Mouse (Mus musculus) gastrocnemius, postnatal 14 days (tissue): ENCODE measurements at regions not wholly inside any gene's neighbourhood (a gene's known extent, or its start where the extent isn't known, plus 50 kb on each side); places are given as distances from the start of the nearest gene placed in this dataset.
"Not testable (repeated sequence)": the region's sequence is repeated elsewhere in the genome, so short reads cannot be mapped to it uniquely, and the experiment has no call there.

ENCODE experiments used
- DNase-seq: peaks from one replicate; pipeline ENCODE4 v3.0.0; 2021; ENCODE audit warnings: mixed read lengths
- intact Hi-C: fragments of 180-260 bp; cut with DNase I; formaldehyde crosslinking; loops from one replicate; pipeline ENCODE4 v1.15.1; 2025; ENCODE audit warnings: low total_unique reads

DNA sequence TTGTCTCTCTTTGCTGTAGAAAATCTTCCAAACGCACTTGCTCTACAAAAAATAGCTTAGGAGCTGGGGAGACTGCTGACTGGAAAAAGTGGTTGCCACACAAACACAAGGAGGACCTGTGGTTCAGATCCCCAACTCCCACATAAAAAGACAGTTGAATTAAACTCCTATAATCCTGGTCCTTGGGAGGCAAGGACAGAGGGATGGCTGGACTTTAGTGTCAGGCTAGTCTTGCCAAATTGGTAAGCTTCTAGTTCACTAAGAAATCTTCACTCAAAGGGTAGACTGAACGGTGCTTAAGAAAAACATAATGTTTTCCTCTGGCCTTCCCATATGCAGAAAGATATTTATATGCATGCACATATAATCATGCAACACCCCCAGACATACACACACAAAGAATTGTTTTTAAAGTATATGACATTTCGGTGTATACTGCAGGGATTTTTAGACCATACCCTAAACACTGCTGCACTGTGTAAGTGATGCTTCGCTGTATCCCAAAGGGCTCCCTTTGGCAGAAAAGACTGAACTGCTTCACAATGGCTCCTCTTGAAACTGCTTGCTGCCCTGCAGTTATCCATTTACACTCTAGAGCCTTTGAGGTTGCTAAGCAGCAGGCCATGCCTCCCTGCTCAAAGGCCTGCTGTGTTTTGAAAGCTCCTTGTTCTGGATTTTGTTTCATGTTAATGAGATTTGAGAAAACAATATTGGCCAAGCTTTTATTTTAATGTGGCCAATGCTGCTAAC is 1299.3 kb downstream of the Zfp704 start:
- DNase-seq = no peak
- intact Hi-C loops = no loop called here

DNA sequence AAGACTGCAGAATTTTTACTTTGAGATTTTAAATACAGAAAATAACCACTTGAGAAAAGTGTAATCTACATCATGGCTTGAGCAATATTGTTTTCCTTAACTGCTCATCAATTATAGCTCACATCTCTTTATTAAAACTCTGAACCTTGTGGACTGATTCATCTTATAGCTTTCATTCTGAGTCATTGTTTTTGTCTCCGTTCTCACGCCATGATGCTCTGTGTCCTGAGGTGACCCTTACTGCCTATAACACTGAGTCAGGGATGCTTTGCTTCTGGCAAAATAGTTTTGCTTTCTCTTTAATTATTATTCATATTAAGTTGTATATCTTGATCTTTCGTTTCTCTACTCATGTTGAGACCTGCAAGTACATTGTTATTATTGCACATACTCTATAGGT is 1302.6 kb downstream of the Zfp704 start:
- DNase-seq = no peak
- intact Hi-C loops = no loop called here

DNA sequence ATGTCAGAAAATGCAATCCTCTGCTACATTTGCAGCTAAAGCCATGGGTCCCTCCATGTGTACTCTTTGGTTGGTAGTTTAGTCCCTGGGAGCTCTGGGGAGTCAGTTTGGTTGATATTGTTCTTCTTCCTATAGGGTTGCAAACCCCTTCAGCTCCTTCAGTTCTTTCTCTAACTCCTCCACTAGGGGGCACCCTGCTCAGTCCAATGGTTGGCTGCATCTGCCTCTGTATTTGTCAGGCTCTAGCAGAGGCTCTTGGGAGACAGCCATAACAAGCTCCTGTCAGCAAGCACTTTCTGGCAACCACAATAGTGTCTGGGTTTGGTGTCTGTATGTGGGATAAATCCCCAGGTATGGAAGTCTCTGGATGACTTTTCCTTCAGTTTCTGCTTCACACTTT is 1305.1 kb downstream of the Zfp704 start:
- intact Hi-C loops = no loop called here
- no peak for DNase-seq

DNA sequence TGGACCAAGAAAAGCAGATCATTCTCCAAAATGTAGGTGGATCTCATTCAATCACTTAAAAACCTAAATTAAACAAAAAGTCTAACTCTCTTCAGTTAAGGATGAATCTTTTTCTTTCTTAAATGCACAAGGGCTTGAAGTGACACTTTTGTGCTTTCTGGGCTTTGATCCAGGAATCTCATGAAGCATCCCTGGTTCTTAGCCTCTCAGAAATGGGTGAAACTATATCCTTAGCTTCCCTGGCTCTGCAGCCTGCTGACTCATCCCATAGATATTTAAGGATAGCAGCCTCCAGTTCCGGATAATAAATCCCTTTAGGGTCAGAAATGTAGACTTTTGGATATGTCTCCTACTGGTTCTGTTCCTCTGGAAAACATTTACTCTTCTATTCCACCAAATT is 1316.8 kb downstream of the Zfp704 start:
- intact Hi-C loops = no loop called here
- DNase-seq = no peak

DNA sequence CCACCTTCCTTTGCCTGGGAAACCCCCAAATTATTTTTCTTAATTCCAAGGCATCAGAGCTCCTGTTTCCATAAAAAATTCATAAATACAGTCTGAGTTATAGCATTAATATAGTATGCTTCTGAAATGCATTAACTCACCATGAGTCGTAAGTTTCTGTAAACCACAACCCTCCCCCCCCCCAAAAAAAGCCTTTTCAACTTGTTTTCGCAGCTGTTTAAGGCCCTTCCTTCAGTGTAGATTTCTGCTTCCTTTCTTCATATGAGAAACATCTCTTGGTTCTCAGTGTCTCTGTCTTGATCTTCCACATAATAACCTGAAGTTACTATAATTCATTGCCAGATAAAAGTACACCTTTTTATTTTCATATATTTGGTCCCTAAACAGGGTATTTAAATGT is 1320.3 kb downstream of the Zfp704 start:
- no peak for DNase-seq
- intact Hi-C loops = no loop called here

DNA sequence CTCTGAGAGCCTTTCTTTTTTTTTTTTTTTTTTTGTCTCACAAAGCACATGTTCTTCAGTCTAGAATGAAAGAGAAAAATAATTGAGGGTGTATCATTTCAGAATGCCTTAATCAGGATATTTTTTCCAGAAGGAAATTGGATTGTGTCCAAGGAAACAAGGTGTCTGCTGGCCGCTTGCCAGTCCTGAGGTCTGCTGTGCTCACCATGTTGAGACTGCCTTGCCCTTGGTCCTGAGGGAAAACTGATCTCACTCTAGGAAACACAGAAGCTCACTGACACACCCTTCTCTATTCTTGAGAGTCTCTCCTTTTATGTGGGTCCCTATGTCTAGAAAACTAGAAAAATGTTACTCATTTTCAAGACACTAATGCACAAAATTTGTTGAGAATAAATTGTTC is 1321.4 kb downstream of the Zfp704 start:
- DNase-seq = no peak
- intact Hi-C loops = no loop called here

DNA sequence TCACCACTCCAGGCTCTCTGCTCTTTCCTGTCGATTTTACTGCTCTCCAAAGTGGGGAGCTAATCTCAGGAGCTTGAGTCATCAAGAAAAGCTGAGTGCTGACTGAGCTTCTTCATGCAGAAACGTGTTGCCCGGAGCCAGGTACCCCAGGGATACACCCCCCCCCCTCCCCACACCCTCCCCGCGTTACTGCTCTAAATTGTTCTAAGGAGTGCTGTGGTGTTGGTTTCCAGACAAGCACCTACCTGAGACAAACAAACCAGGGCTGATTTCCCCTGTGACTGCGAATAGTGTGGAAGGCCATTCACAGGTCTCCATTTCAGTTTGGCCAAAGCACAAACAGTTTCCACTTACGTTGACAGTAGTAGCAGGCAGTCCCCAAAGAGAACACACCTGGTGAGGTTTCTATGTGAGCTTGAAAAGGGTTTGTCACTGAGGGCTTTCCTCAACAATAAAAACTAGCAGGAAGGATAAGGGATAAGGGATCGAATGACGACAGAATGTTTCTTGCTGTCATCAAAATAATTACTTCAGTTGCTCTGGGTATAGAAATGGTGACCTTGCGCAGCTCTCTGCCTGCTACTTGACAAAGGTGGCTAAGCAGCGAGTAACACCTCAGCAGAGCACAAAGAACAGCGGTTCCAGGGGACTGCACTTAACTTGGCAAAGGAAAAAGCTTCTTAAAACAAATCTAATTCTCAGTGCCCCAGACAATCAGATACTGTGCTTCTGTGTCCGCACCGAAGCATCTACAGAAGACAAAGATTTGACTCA is 1325.0 kb downstream of the Zfp704 start:
- DNase-seq = no peak
- intact Hi-C loops = no loop called here

DNA sequence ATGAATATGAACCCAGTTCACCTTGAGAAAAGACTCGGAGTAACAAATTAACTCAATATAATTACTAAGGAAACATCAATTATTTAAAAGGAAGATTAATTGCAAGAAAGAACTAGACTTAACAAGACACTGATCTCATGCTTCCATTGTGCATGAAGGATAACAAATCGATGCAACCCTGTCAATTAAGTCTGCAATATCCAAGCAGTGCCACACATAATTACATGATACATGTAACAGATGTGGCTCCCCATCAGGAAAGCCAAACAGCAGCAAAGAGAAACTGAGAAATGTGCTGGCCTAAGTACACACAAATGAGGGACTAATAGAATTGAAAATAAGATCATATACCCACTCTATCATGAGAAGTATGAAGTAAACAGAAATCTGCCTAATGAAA is 1327.5 kb downstream of the Zfp704 start:
- intact Hi-C loops = no loop called here
- DNase-seq = no peak

DNA sequence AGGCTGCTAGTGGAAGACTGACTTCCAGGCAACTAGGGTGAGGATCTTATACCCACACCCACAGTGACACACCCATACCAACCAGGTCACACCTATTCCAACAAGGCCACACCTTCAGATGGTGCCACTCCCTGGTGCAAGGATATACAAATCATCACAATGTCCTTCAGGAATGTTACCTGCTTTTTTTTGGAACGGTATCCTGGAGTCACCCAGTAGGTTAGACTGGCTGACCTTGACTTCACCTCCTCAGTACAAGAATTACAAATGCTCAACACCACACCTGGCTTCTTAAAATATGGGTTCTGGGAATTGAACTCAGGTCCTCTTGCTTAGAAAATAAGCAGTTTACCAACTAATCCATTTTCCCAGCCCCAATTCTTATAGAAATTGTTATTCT is 1333.2 kb downstream of the Zfp704 start:
- intact Hi-C loops = no loop called here
- DNase-seq = no peak

DNA sequence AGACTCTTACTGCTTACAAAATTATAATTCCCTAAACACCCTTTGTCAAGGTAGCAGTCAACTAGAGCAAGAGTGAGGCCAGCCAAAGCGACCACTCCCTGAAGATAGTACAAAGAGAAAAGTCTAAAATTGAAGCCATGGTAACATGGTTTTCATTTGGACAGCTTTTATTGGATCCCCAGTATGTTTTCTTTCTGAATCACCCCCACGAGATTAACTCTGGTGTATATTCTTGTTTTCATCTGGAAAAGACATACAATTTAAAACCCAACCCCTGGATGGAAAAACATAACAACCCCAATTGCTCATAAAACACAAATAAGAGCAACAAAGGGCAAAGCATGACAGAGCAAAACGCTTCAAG is 1339.0 kb downstream of the Zfp704 start:
- DNase-seq = no peak
- intact Hi-C loops = no loop called here

DNA sequence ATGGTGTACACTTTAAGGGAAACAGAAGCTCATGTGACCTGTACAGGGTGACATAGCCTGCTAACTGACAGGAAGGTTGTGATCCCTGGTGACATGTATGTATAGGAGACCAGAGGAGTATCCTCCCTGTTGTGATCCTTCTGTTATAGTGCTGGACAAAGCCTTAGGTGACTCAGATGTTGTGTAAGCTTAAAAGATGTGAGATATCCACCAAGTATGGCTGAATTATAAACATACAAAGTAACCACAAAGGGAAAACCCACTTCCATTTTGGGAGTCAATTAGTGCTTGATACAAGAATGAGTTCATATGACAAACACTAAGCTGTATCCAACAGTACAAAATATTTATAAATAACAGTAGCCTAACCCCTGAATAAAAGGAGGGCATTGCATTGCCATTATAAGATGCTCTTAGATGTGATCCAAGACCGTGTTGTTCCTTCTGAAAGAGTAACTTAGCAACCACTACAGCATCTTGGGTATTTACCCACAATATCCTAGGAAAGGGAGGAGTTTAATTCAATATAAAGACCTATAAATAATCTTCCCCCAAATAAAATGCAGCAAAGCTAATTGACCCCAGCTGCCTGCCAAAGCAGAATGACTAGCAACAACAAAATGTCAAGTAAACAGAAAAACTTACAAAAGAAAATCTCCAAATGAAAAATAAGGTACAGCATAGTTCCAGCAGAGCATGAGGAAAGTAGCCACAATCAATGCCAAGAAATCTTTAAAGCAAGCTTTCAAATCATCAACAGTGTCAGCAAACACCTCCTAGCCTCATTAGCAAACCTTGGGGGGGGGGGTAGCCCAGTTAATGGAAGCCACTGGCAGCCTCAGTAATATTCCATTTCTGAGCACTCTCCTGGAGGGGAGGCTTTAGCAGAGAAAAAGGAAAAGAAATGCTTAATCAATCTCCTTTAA is 1339.6 kb downstream of the Zfp704 start:
- intact Hi-C loops = no loop called here
- DNase-seq = no peak

DNA sequence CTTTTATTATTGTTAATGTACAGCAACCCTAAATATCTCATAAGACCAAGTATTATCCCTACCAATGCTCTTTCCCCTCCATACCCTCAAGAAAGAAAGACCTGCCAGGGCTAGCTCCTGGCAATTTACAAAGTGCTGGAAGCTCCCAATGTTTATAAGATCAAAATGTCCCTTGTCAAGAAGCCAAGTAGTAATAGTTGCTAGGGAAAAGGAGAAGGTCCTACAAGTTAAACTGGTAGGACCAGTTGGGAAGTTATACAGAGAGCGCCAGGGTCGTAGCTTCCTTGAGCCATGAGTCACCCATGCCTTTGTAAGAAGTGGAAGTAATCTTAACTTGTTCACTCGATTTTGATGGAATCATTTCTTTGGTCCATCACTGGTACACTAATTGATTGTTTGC is 1344.1 kb downstream of the Zfp704 start:
- DNase-seq = no peak
- intact Hi-C loops = no loop called here

DNA sequence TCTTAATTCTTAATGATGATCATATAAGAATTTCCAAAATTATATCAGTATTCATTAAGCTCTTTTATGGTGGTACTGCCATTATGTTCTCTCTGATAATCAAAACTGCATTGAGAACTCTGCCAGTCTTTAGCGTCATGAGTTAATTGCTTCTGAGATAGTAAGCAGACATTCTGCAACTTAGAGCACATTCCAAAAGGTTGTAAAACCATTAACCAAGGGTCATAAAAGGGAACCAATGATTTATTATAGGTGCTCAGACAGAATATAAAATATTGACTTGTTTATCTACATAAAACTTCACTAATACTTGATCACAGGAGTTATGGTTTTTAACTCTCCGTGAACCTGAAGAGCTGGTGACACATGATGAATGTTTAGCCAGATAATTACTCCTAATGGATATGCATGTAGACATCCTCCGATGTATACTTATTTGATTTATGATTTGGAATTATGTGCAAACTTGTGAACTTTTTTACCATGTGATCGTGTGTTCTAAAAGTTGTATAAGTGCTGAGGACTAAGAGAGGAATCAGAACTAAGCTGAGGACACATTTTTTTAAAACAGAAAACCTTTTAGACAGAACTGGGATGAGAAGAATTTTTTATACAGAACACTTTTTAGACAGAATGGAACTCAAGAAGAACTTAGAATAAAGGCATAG is 1345.4 kb downstream of the Zfp704 start:
- intact Hi-C loops = no loop called here
- no peak for DNase-seq

DNA sequence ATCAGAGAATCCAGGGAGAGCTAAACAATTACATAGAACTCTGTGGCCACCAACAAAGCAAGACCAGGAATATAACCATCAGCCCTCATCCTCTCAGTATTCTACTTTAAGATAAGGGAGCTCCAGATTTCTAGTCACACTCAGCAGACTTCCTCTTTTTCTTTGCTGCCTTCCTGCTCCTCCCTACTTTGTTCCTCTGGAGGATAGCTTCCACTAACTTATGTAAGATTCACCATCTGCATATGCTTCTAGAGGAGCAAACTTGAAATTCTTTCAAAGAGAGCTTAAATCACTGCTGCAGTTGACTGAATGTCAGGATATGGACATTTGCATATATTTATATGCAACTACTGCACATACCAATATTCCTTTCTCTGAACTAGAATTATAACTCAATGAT is 1352.6 kb downstream of the Zfp704 start:
- intact Hi-C loops = no loop called here
- no peak for DNase-seq

DNA sequence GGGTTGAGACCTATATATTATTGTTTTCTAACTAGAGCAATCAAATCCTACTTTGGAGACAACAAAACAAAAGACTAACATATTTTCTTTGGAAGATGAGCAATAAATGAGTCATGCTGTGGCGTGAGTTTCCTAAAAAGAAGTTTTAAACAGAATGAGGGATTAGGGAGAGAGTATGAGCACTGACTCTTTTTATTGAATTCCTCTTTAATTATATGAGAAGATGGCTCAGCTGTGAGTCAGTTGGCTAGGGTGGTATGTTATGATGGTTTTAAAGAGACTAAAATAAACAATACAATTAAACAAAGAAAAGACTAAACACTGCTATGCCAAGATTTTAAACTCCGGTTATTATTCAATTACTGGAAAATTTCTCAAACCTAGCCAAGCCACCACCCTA is 1357.6 kb downstream of the Zfp704 start:
- intact Hi-C loops = no loop called here

DNA sequence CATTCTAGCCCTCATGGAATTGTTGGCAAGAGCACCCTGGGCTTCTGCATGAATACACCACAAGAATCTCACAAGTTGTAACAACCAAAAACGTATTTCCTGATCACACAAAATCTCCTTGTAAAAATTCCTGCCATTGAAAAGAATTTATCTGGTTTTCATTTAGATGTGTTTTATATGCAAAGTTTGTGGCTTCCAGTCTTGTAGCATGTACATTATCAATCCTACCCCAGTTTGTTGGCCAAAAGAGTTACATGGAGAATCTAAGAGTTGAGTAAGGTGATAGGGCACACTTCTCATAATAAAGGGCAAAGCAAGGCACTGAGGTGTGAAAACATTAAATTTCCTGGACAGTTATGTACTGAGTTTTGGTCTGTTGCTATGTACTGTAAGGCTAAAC is 1361.0 kb downstream of the Zfp704 start:
- DNase-seq = no peak
- intact Hi-C loops = no loop called here

More for the DNA sequence above, 1357.6 kb downstream of the Zfp704 start:
- no peak for DNase-seq

DNA sequence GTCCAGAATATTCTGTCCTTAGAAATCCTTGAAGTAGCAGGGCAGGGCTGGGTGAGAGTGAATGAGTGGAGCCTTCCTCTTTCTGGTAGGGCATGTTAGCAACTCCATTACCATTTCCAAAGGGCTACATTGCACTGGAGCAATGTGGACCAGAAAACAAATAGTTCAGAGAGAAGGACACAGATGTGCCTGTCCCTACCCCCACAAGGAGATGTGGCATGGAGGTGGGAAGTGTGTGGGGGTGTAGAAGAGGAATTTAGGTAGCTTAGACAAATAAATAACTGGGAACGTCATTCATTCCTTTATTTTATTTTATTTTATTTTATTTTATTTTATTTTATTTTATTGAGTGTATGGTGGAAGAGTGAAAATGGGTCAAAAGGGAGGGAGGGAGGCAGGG is 1364.1 kb downstream of the Zfp704 start:
- intact Hi-C loops = not testable (repeated sequence)
- peak; percentile 27 for DNase-seq

DNA sequence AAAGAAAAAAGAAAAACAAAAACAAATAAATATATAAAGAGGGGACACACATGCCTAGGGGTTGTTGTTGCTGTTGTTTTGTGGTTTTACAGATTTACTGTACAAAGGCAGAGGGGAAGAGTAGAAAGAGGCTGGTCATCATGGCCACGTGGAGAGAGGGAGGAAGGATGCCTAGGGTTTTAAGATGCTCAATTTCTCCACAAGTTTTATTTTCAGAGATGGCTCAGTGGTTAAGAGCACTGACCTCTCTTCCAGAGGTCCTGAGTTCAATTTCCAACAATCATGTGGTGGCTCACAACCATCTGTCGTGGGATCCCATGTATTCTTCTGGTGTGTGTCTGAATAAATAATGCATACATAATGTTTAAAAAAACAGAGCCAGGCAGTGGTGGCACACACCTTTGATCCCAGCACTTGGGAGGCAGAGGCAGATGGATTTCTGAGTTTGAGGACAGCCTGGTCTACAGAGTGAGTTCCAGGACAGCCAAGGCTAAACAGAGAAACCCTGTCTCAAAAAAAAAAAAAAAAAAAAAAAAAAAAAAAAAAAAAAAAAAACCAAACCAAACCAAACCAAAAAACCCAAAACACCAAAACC is 1364.6 kb downstream of the Zfp704 start:
- intact Hi-C loops = not testable (repeated sequence)
- DNase-seq = peak; percentile 30

DNA sequence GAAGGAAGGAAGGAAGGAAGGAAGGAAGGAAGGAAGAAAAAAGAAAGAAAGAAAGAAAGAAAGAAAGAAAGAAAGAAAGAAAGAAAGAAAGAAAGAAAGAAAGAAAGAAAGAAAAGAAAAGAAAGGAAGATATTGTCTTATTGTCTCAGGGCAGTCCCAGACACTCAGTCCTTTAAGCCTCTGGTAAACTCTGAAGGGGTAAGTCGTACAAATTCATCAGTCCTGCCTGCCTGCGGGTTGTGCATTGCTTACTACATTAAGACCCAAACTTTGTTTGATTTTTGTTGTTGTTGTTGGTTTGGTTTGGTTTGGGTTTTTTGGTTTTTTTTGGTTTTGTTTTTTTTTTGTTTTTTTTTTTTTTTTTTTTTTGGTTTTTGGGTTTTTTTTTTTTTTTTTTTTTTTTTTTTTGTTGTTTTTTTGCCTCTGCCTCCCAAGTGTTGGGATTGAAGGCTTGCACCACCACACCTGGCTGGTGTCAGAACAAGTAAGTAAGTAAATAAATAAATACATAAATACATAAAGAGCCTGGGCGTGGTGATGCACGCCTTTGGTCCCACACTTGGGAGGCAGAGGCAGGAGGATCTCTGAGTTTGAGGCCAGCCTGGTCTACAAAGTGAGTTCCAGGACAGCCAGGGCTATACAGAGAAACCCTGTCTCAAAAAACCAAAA is 1365.2 kb downstream of the Zfp704 start:
- DNase-seq, intact Hi-C loops: not testable (repeated sequence)
